Mouse (Mus musculus): ENCODE data around the gene Idh3a. TPM values are rescaled to one million over a fixed set of nuclear protein-coding genes. Genes with fewer than 3 reads are reported as not detected.
A peak's percentile ranks its signal among the peaks of the same experiment; 100 is the strongest.

Gene Idh3a
- total and polyA plus RNA-seq, 3 experiments = 160 to 282 (median 205) TPM

- Histone ChIP-seq H3K9ac (ENCODE audit: control insufficient read depth, low read depth, low read length, poor library complexity, severe bottlenecking) (no peak overlapping the region), H3K9me3 (replicated peaks; ENCODE audit: insufficient read depth, low read length) (no peaks in the 10 kb centered on the region), H3K79me2 (ENCODE audit: control insufficient read depth, insufficient read depth, low read length, poor library complexity) (no peaks in the 10 kb centered on the region), H3K36me3 (ENCODE audit: control insufficient read depth in 1 of 2, insufficient read depth in 2 of 2, low read length in 2 of 2) (no peaks in the 10 kb centered on the region), H3K27me3 (ENCODE audit: control insufficient read depth in 1 of 2, insufficient read depth in 2 of 2, low read length in 2 of 2) (no peaks in the 10 kb centered on the region), H3K4me3 (ENCODE audit: control insufficient read depth in 1 of 2, insufficient read depth in 1 of 2, low read depth in 2 of 2, low read length in 2 of 2) (no peak overlapping the region), H3K4me1 (ENCODE audit: control insufficient read depth in 1 of 2, insufficient read depth in 2 of 2, low read length in 2 of 2) (peaks cover 5 to 6% of the 10 kb centered on the region in 2 experiments), H3K27ac (ENCODE audit: control insufficient read depth, low read depth, low read length) (no peak overlapping the region)
- DNase-seq (ENCODE audit: low read depth, low spot score) = peak; percentile 26
- TF ChIP-seq GABPA (IDR thresholded peaks at IDR 0.05; ENCODE audit: low read depth, low read length) = no peak
- no peak for TF ChIP-seq USF2 (IDR thresholded peaks at IDR 0.05; ENCODE audit: borderline replicate concordance in 1 of 2, insufficient read depth in 1 of 2, low read depth in 1 of 2, low read length in 2 of 2)
- no peak for TF ChIP-seq MAX (IDR thresholded peaks at IDR 0.05; ENCODE audit: low read length)
- TF ChIP-seq CHD1 (IDR thresholded peaks at IDR 0.05; ENCODE audit: low read depth, low read length) = no peak
- TF ChIP-seq SIN3A (IDR thresholded peaks at IDR 0.05; ENCODE audit: low read length) = no peak
- no peak for TF ChIP-seq KAT2A (conservative IDR thresholded peaks at IDR 0.05; ENCODE audit: low read depth, low read length)
- TF ChIP-seq ZNF384 (IDR thresholded peaks at IDR 0.05; ENCODE audit: low read depth, low read length) = no peak
- no peak for TF ChIP-seq UBTF (IDR thresholded peaks at IDR 0.05; ENCODE audit: borderline replicate concordance, insufficient read depth, low read depth, low read length)
These were observed 31.1 kb upstream of the Idh3a start for GRCm38 (mm10) chr9:54555044-54555443.

DNA sequence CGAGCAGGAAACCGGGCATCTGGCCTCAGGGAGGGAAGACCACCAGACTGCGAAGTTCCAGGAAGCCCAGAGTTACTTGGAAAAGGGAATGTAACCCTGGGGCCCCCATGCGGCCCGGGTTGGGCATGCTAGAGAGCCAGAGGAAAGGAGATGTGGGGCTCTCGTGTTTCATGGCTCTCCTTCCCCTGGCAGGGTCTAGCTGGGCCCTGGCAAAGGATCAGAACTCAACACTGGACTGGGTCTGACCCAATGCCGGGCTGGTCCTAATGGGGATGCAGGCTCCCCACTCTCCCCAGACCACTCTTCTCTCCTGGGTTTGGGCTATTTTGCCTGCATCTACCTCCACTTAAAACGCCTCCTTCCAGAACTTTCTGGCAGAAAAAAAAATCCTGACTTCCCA lies 27.4 kb upstream of the Idh3a start:
- Histone ChIP-seq H3K9ac (ENCODE audit: control insufficient read depth, low read depth, low read length, poor library complexity, severe bottlenecking) (no peak overlapping the region), H3K36me3 (ENCODE audit: control insufficient read depth in 1 of 2, insufficient read depth in 2 of 2, low read length in 2 of 2) (peaks cover 0 to 4% of the 10 kb centered on the region in 2 experiments; a peak in 2 of 4 replicates), H3K9me3 (replicated peaks; ENCODE audit: insufficient read depth, low read length) (no peaks in the 10 kb centered on the region), H3K4me3 (ENCODE audit: control insufficient read depth in 1 of 2, insufficient read depth in 1 of 2, low read depth in 2 of 2, low read length in 2 of 2) (no peak overlapping the region), H3K27ac (ENCODE audit: control insufficient read depth, low read depth, low read length) (no peak overlapping the region), H3K4me1 (ENCODE audit: control insufficient read depth in 1 of 2, insufficient read depth in 2 of 2, low read length in 2 of 2) (peaks cover 8% of the 10 kb centered on the region in 2 experiments), H3K27me3 (ENCODE audit: control insufficient read depth in 1 of 2, insufficient read depth in 2 of 2, low read length in 2 of 2) (no peaks in the 10 kb centered on the region), H3K79me2 (ENCODE audit: control insufficient read depth, insufficient read depth, low read length, poor library complexity) (no peaks in the 10 kb centered on the region)
- TF ChIP-seq CHD1 (IDR thresholded peaks at IDR 0.05; ENCODE audit: low read depth, low read length) (no peak), ZKSCAN1 (IDR thresholded peaks at IDR 0.05; ENCODE audit: low read depth, low read length) (no peak), CHD2 (IDR thresholded peaks at IDR 0.05; ENCODE audit: low read length) (no peak), NRF1 (IDR thresholded peaks at IDR 0.05; ENCODE audit: insufficient read depth, low read depth, low read length, poor library complexity, severe bottlenecking) (no peak), RCOR1 (IDR thresholded peaks at IDR 0.05; ENCODE audit: low read depth, low read length) (no peak), CTCF (IDR thresholded peaks at IDR 0.05 in 2 of 3, conservative IDR thresholded peaks at IDR 0.05 in 1 of 3; ENCODE audit: control insufficient read depth in 1 of 3, insufficient read depth in 1 of 3, low read depth in 2 of 3, low read length in 3 of 3, poor library complexity in 1 of 3, severe bottlenecking in 1 of 3) (no peak), TCF12 (IDR thresholded peaks at IDR 0.05; ENCODE audit: low read depth, low read length) (no peak), NELFE (IDR thresholded peaks at IDR 0.05; ENCODE audit: low read depth, low read length) (no peak), MYB (IDR thresholded peaks at IDR 0.05; ENCODE audit: low read depth, low read length) (no peak), POLR2AphosphoS2 (IDR thresholded peaks at IDR 0.05; ENCODE audit: low read length) (no peak), UBTF (IDR thresholded peaks at IDR 0.05; ENCODE audit: borderline replicate concordance, insufficient read depth, low read depth, low read length) (no peak), BHLHE40 (IDR thresholded peaks at IDR 0.05; ENCODE audit: borderline replicate concordance, low read depth, low read length) (no peak), MYC (IDR thresholded peaks at IDR 0.05; ENCODE audit: low read depth, low read length) (no peak), ELF1 (IDR thresholded peaks at IDR 0.05; ENCODE audit: low read depth, low read length) (no peak)
- DNase-seq (ENCODE audit: low read depth, low spot score) = no peak

All from MEL (cell line).